Mouse (Mus musculus) R1 (cell line): Measurements from ENCODE around the gene Sp2.

Experiments used
- DNase-seq: peaks from one replicate; pipeline ENCODE4 v3.0.0-alpha.2; 2018; ENCODE audit warnings: low read depth, low spot score

Sp2 gene

GRCm38 (mm10) chr11:96982859-96983258, at the start of gene Sp2:
TSS of gene Sp2 (minus strand) at chr11:96982959.
- no peak for DNase-seq

GRCm38 (mm10) chr11:97032499-97032898, 49.7 kb upstream of the Sp2 start:
- no peak for DNase-seq

GRCm38 (mm10) chr11:97031977-97032376, 49.2 kb upstream of the Sp2 start:
- no peak for DNase-seq

- DNase-seq: no peak
These were observed 47.7 kb upstream of the Sp2 start for GRCm38 (mm10) chr11:97030426-97030825.

GRCm38 (mm10) chr11:97029686-97030417, 47.1 kb upstream of the Sp2 start, which contains the start of gene Scrn2:
TSS of gene Scrn2 (plus strand) at chr11:97029938.
- DNase-seq: peak; percentile 92

- peak; percentile 94 for DNase-seq
These were observed 43.1 kb upstream of the Sp2 start for GRCm38 (mm10) chr11:97025721-97026344.

GRCm38 (mm10) chr11:97024977-97025376, 42.2 kb upstream of the Sp2 start:
- DNase-seq: no peak

GRCm38 (mm10) chr11:97021873-97022484, 39.2 kb upstream of the Sp2 start:
- DNase-seq: peak; percentile 93

GRCm38 (mm10) chr11:97021121-97021765, 38.5 kb upstream of the Sp2 start:
- peak; percentile 66 for DNase-seq

GRCm38 (mm10) chr11:97019345-97019708, 36.6 kb upstream of the Sp2 start:
- DNase-seq: no peak

GRCm38 (mm10) chr11:97018583-97019344, 36.0 kb upstream of the Sp2 start:
- peak; percentile 79 for DNase-seq

- DNase-seq: peak; percentile 46
These were observed 35.2 kb upstream of the Sp2 start for GRCm38 (mm10) chr11:97017696-97018582.

- no peak for DNase-seq
These were observed 30.4 kb upstream of the Sp2 start, which contains the start of gene Sp6 for GRCm38 (mm10) chr11:97013121-97013670. TSS of gene Sp6 (plus strand) at chr11:97013394.

GRCm38 (mm10) chr11:97009198-97009790, 26.5 kb upstream of the Sp2 start:
- DNase-seq: no peak

GRCm38 (mm10) chr11:97007093-97007794, 24.5 kb upstream of the Sp2 start:
- no peak for DNase-seq

GRCm38 (mm10) chr11:97003170-97003569, 20.4 kb upstream of the Sp2 start:
- DNase-seq: peak; percentile 26

- peak; percentile 44 for DNase-seq
These were observed 14.7 kb upstream of the Sp2 start for GRCm38 (mm10) chr11:96997380-96997956.

- peak; percentile 64 for DNase-seq
These were observed 14.1 kb upstream of the Sp2 start for GRCm38 (mm10) chr11:96996773-96997379.
